In the genomic region with DNA sequence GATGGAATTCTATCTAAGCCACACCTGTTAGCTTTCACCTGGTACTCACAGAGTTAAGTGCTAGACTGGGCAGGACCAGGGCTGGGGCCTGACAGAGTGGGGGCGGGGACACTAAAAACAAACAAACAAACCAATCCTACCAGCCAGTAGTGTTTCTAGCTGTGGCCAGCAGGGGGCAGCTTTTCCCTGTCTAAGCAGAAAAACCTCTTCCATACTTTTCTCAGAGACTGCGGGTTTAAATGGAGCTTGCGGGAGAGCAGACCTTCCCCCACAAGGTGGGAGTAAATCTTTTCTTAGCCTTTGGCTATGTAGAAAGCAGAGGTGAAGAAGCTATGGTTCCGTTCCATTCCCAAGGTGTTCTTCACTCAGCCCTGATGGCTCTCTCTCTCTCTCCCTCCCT, we compare ENCODE assay signal across 8 mouse cellular contexts.
DNase-seq lines count a peak whose midpoint lies in the region; ATAC-seq and TF ChIP-seq lines count a peak whose summit lies in the region.

No protein-coding gene starts in this region.

- no peaks in the 10 kb centered on the region for H3K4me1 ChIP-seq in lung, postnatal 0 days (ENCODE audit: insufficient read depth, low read depth, low read length)

- no peak overlapping the region for H3K4me2 ChIP-seq in lung, postnatal 0 days (replicated peaks; ENCODE audit: low read depth, low read length)

- peaks cover 3% of the 10 kb centered on the region; the same call in 1 of the 2 replicates for H3K9me3 ChIP-seq in lung, postnatal 0 days (ENCODE audit: low read length)

- 0 out of 2 replicates have a peak, but pooled peaks have one; percentile 18 for TF ChIP-seq EP300 in lung, postnatal 0 days (IDR thresholded peaks at IDR 0.05)

- intact Hi-C loops in heart, postnatal 14 days (cut with DNase I), result loop anchor here (2.0 kb wide), 1 partner anchor 528 kb away; no protein-coding TSS in a partner anchor

- no peak overlapping the region for H3K27ac ChIP-seq in lung, postnatal 0 days (ENCODE audit: low read length)

- H3K27me3 ChIP-seq in lung, postnatal 0 days (replicated peaks; ENCODE audit: insufficient read depth, low read length), result no peaks in the 10 kb centered on the region

- no peaks in the 10 kb centered on the region for H3K36me3 ChIP-seq in lung, postnatal 0 days (ENCODE audit: insufficient read depth, low read length)

- no peak overlapping the region for H3K9ac ChIP-seq in lung, postnatal 0 days (replicated peaks; ENCODE audit: low read depth)

- peak; percentile 49; the same call in 1 of the 2 replicates for ATAC-seq in lung, postnatal 0 days
- no peak for ATAC-seq in erythroid progenitor cell, adult 5-6 weeks (replicated peaks; ENCODE audit: low FRiP score, poor library complexity, severe bottlenecking)

- TF ChIP-seq CTCF in lung, postnatal 0 days (IDR thresholded peaks at IDR 0.05), result peak; percentile 80

- no peak overlapping the region for H3K4me3 ChIP-seq in lung, postnatal 0 days (ENCODE audit: low read depth, low read length)

- peak; percentile 92 for DNase-seq in ES-CJ7 (ENCODE audit: low read depth, low spot score)
- peak; percentile 76 for DNase-seq in adrenal gland, postnatal 10 days
- peak; percentile 44 for DNase-seq in fibroblast of lung, adult 2 months (ENCODE audit: low read depth)
- DNase-seq in heart, postnatal 14 days, result peak; percentile 59 to 75
- DNase-seq in layer of hippocampus, adult 18-20 months (ENCODE audit: low spot score in 2 of 2), result peak; percentile 37 to 75
- peak; percentile 86 for DNase-seq in lung, postnatal 0 days (ENCODE audit: low spot score)
- peak; percentile 51 for DNase-seq in right cerebral cortex, adult 18-20 months

- 3% methylated on average over 4 of the region's 4 CpGs for WGBS in lung, postnatal 0 days
